Mouse (Mus musculus) effector memory CD4-positive, alpha-beta T cell, adult 5 months (primary cell): ENCODE data around the gene 1810065E05Rik. TPM values are rescaled to one million over a fixed set of nuclear protein-coding genes. Genes with fewer than 3 reads are reported as not detected.

ENCODE experiments used
- polyA plus RNA-seq: library from polyadenylated mRNA; unstranded; fragments of 100-300 nt; shearing (Covaris generic); gene quantifications from one replicate; pipeline ENCODE4 v1.2.1, GENCODE M21; 2017

Gene 1810065E05Rik
- polyA plus RNA-seq: not detected

GRCm38 (mm10) chr11:58420815-58421214 is at the start of gene 1810065E05Rik:
TSS of gene 1810065E05Rik (plus strand) at chr11:58421111.

GRCm38 (mm10) chr11:58378763-58379278 is 42.1 kb upstream of the 1810065E05Rik start, which contains the start of gene Lypd8:
TSS of gene Lypd8 (plus strand) at chr11:58379043.

DNA sequence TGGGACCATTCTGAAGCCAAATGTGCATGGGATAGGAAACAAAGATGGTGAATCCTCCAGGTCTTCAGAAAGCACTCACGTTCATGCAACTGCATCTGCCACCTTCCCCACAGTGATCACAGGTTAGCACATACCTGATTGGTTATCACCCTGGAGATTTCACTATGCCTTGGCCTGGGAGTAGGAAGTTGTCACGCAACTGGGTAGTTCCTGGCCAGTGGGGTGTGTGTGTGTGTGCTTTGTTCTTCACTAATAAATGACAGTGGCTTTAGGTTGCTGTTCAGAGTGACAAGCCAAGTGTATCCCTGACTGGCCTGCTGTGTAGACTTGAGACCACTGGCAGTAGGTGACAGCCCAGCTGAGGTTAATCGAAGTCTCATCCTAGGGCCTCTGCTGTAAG is 11.3 kb downstream of the 1810065E05Rik start, which contains the start of gene Gm12253:
Gene Gm12253, plus strand, starts transcription at position 301 of the 400 bp plus-strand sequence.

GRCm38 (mm10) chr11:58452759-58453158 is 31.8 kb downstream of the 1810065E05Rik start, which contains the start of gene Lypd9:
TSS of gene Lypd9 (minus strand) at chr11:58452923.

GRCm38 (mm10) chr11:58462170-58462569 is 41.3 kb downstream of the 1810065E05Rik start, which contains the start of gene Olfr30:
TSS of gene Olfr30 (minus strand) at chr11:58462270.

Other genes with a start within 250 kb of the 1810065E05Rik start
- gene Mrpl22, start 249.4 kb upstream of the 1810065E05Rik start, polyA plus RNA-seq: 23.5 TPM
- 175 TPM for gene Igtp, start 221.6 kb upstream of the 1810065E05Rik start, polyA plus RNA-seq
- gene Irgm2, start 221.5 kb upstream of the 1810065E05Rik start, polyA plus RNA-seq: 46.9 TPM
- not detected for gene 4930438A08Rik, start 146.3 kb upstream of the 1810065E05Rik start, polyA plus RNA-seq
- 42.3 TPM for gene Zfp692, start 114.0 kb upstream of the 1810065E05Rik start, polyA plus RNA-seq
- gene Zfp672, start 90.8 kb upstream of the 1810065E05Rik start, polyA plus RNA-seq: 44.2 TPM
- 18.9 TPM for gene Sh3bp5l, start 90.4 kb upstream of the 1810065E05Rik start, polyA plus RNA-seq
- gene Lypd8, start 42.1 kb upstream of the 1810065E05Rik start, polyA plus RNA-seq: not detected
- gene Gm12253, start 11.4 kb downstream of the 1810065E05Rik start, polyA plus RNA-seq: not detected
- not detected for gene Lypd9, start 31.8 kb downstream of the 1810065E05Rik start, polyA plus RNA-seq
- gene Olfr30, start 41.2 kb downstream of the 1810065E05Rik start, polyA plus RNA-seq: not detected
- not detected for gene Olfr332, start 71.4 kb downstream of the 1810065E05Rik start, polyA plus RNA-seq
- gene Olfr331, start 81.5 kb downstream of the 1810065E05Rik start, polyA plus RNA-seq: not detected
- gene Olfr330, start 113.7 kb downstream of the 1810065E05Rik start, polyA plus RNA-seq: 0.41 TPM
- not detected for gene Olfr329-ps, start 125.3 kb downstream of the 1810065E05Rik start, polyA plus RNA-seq
- gene Olfr328, start 134.5 kb downstream of the 1810065E05Rik start, polyA plus RNA-seq: 0.19 TPM
- not detected for gene Olfr224, start 149.4 kb downstream of the 1810065E05Rik start, polyA plus RNA-seq
- not detected for gene Olfr325, start 156.6 kb downstream of the 1810065E05Rik start, polyA plus RNA-seq
- gene Olfr324, start 174.0 kb downstream of the 1810065E05Rik start, polyA plus RNA-seq: not detected
- not detected for gene 2210407C18Rik, start 195.0 kb downstream of the 1810065E05Rik start, polyA plus RNA-seq
- gene Olfr323, start 209.4 kb downstream of the 1810065E05Rik start, polyA plus RNA-seq: not detected
- not detected for gene Trim58, start 219.4 kb downstream of the 1810065E05Rik start, polyA plus RNA-seq
- not detected for gene Olfr322, start 237.7 kb downstream of the 1810065E05Rik start, polyA plus RNA-seq